Mouse (Mus musculus) adrenal gland, adult (tissue): Measurements from ENCODE around the gene Sema4f.
A peak's percentile ranks its signal among the peaks of the same experiment; 100 is the strongest.

Source experiments
- DNase-seq, 2 experiments: peaks; one replicate each; pipeline ENCODE4 v3.0.0; 2022 to 2023; ENCODE audit warnings: low spot score in 1 of 2; ENCODE audit not compliant: inconsistent age in 2 of 2

Sema4f gene

DNA sequence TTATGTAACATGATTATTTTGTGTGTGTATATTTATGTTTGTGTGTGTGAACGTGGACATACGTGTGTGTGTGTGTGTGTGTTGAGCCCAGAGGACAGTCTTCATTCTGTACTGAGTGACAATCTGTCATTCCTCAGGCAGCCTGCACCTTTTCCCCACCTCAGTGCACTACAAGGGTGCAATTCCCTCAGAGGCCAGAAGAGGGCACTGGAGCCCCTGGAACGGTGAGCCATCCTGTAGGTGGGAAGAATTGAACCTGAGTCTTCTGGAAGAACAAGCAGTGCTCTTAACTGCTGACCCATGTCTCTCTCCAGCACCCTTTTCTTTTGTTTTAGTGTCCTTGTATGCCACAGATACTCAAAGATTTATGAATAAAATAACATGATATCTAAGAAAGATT lies 23.7 kb downstream of the Sema4f start:
- DNase-seq: peak; percentile 43 to 82

DNA sequence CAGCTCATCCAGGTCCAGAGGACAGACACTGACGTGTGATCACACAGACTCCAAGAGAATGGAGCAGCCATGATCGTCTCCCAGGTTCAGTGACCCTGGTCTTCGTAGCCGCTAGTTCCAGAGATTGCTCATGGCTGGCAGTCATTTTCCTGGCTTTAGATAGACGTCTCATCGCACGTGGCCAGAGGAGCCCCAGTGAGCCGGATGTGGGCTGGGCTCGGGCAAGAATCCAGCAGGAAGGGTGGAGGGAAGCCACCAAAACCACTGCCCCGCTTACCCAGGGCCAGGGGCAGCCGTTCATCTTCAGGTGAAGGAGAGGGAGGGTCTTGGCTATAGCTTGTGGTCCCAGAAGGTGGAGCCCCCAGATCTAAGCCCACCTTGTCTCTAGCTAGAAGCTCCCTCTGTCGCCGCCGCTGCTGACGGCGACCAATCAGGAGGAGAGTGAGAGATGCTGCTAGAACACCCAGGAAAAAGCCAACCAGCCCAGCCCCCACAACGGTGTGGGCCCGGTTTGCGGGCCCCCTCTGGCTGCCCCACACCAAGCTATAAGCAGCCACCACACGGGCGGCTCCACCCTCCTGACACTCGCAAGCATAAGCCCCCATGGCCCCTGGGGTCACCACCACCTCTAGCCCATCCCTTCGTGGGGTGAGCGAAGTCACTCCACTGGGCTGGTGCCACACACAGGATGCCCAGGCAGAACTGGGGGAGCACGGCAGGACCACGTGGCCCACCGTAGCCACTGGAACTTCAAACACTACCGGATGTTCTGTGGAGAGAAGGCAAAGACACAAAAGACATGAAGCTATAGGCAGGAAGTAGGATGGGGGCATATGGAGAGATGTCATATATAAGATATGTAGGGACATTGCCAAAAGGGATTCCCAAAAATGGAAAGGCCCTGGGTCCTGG lies 26.0 kb downstream of the Sema4f start:
- no peak for DNase-seq

DNA sequence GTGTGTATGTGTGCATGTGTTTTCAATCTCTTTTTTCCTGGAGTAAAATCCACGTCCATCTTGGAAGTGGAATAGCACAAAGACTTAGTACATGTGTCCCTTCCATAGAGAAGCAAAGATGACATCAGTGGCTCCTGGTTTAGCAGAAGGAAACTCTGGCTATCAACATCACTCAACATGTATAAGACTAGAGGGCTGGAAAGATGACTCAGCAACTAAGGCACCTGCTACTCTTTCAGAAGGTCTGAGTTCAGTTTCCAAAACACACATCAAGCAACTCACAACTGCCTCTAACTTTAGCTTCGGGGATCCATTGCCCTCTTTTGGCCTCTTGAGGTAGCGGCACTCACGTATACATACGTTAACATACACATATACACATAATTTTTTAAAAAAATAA lies 28.3 kb downstream of the Sema4f start:
- DNase-seq: no peak

DNA sequence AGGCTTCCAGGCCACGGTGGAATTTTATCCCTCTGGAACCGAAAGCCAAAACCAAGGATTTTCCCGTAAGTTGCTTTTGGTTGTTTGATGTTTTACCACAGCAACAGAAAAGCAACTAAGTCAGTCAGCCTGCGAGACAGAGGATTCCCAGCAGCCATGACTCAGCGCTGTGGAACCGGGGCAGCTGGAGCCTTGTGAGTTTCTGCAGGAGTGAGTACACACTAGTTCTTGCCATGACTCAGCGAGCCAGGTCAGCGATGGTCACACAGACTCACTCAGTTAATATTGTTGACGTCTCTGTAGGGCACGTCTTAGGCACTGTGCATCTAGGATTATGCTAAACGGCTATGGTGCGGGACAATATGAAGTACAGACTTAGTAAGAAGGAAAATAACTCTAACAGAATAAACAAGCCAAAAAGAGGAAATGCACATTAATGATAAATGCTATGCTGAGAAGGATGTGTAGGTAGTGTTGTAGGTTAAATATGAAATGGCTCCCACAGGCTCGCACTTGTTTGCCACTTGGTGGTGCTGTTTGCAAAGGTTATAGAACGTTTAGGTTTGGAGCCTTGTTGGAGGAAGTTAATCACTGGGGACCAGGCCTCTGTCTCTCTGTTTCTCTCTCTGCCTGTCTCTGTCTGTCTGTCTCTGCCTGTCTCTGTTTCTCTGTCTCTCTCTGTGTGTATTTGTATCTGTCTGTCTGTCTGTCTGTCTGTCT lies 30.3 kb downstream of the Sema4f start:
- peak; percentile 87 to 90 for DNase-seq

DNA sequence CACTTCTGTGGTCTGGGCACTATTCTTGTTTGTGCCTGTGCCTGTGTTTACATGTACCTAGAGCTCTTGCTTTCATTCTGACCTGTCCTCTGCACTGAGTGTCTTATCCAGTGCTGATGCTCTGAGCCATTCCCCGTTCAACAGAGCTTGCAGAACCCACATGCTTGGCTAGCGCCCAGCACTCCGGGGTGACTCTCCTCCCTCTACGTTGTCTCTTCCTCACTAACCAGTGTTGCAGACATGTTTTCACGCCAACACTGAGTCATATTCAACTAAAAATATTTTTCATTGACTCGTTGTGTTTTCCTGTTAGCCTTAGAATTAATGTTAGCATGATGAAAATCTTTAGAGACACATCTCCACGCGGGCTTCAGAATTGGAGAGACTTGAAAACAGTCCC lies 31.5 kb downstream of the Sema4f start:
- DNase-seq: no peak

DNA sequence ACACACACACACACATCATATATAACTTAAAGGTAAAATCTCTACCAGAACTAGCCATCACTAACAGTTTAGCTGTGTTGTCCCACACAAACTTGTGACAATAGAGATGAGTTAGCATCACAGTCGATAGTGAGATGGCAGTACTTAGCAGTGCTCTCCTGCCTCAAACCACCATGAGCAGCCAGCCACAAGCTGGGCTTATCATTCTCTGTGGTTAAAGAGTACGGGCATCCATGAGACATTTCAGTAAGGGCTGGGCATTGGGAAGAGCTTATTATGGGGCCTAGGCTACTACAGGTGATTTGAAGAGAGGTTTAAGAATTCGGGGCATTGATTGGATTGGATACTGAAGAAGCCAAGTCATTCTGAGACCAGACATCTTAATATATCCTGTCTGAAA lies 32.6 kb downstream of the Sema4f start:
- DNase-seq: no peak

DNA sequence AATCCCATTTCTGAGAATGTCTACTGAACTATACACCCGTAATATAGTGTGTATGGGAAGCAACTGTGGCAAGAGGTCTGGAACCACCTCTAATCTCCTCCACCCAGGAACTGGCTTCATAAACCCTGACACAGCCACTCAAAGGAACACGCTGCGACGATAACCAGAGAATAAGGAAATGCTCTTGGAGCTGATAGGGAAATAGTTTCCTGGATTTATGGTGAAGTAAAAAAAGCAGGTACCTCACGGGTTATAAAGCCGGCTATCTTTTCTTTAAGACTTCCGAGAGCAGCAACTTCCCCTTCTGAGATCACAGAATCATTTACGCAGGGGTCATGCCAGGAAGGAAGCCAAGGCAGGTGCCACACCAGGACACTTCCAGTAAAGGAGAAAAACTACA lies 37.0 kb downstream of the Sema4f start:
- no peak for DNase-seq

DNA sequence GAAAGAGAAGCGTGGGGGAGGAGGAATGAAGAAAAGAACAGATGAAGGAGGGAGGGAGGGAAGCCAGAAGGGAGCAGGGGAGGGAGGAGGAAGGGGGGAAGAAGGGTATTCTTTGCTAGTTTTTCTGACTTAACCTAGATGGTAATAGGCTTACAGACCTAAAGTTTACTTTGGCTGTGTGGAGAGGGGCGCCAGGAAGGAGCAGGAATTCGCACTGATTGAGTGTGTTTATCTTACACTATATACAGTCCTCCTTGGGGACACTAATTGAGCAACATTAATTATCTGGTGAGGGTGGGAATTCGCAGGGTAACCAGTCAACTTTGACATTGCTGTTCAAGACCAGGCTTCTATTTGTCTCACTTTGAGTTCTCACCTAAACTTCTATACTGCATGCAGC lies 40.8 kb downstream of the Sema4f start:
- DNase-seq: no peak

DNA sequence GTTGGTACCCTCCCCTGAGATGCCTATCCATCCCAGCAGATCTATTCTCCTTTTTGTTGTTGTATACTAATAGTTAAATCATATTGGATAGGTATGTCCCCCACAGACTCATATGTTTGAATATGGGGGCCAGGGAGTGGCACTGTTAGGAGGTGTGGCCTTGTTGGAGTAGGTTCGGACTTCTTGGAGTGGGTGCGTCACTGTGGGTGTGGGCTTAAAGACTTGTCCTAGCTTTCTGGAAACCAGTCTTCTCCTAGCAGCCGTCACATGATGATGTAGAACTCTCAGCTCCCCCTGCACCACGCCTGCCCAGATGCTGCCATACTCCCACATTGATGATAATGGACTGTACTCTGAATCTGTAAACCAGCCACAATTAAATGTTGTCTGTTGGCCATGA lies 41.3 kb downstream of the Sema4f start:
- no peak for DNase-seq

DNA sequence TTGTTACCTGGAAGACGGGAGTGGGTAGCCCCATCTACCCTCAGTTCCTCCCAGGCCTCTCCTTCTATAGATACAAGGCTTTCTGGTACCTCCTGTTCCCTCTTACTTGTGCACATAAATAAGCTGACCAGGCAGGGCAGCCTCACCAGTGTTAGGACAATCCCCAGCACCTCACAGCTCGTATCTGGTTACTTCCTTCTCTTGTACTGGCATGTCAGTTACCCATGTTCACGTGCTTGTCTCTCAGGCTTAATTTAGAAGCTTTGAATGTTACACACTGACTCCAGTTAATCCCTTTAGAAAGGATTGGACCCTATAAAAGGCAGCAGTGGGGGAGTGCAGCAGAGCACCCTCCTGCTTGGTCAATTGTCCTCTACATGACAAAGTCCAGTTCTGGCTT lies 42.3 kb downstream of the Sema4f start:
- DNase-seq: no peak

DNA sequence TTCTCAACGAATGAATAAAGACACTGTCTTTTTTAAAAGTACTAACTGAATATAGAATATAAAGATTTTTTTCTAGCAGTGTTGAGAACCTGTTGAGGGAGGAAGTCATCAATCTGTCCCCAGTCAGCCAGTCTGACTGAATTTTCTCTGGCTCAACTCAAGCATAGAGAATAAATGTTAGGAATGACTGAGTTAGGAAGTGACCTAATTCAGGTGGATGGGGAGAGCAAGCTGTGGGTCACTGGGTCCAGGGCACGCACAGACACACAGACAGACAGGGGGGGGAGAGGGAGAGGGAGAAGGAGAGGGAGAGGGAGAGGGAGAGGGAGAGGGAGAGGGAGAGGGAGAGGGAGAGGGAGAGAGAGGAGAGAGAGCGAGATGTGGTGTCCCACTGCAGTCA lies 46.2 kb downstream of the Sema4f start:
- no peak for DNase-seq

DNA sequence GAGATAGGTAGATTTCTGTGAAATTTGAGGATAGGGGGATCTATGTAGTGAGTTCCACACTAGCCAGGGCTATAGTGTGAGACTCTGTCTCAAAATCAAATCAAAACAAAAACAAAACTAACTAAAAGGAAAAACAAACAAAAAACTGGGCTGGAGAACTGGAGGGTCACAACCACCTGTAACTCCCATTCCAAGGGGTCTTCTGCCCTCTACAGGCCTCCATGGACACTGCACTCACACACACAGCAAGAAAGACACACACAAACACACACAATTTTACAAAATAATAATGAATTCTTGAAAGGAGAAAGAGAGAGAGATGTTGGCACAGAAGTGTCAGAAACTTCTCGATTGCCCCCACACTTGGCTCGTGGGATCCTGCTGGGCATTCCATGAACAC lies 47.0 kb downstream of the Sema4f start:
- peak in 1 of 2 experiments; percentile 76 for DNase-seq

DNA sequence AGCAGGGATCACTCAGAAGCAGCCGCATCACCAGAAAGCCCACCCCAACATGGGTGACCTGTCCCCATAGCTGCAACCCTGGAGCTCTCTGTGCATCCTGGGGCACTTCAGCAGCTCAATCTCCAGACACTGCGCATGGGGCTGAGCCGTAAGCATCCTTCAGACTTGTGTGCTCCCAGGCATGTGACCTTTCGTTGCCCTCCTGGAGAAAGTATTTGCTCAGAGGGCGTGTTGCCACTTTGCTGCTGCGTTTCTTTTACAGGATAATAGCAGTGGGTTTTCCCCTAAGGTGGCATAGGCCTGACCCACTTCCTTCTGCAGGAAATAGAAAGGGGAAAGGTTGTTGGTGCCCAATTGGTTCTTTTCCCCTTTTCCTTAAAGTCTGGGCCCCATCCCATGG lies 48.1 kb downstream of the Sema4f start:
- no peak for DNase-seq

DNA sequence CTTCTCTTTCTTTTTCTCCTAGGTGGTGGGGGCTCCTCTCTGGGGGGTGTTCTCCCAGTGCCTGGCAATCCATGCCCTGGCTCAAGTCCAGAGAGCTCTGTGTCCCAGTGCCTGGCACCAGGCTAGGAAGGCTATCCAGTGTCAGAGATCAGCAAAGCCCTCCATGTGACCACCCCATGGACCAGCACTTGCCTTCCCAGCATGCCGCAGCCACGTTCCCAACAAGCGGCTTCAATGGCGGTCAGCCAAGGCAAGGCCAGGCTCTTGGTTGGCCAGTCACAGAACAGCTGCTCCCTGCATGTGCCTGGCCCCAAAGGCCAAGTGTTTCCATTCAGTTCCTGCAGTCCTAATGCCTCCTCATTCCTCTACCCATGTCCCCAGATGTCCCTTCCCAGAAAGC lies 53.2 kb downstream of the Sema4f start:
- peak in 1 of 2 experiments; percentile 61 for DNase-seq

DNA sequence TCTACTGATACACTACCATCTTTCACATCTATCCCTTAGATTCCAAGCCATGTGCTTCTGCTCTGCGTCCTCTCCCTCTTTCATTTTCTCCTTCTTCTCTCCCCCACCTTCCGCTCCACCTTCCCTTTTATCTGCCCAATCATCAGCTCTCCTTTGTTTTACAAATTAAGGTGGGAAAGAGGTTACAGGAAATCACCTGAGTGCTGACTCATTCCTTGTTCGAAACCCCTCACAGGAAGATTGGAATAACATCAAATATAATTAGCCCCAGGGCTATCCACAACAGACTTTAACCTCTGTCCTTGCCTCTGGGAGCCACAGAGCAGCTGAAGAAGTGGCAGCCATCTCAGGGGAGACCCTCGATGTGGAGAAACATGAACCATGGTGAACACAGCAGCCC lies 53.7 kb downstream of the Sema4f start:
- DNase-seq: no peak

DNA sequence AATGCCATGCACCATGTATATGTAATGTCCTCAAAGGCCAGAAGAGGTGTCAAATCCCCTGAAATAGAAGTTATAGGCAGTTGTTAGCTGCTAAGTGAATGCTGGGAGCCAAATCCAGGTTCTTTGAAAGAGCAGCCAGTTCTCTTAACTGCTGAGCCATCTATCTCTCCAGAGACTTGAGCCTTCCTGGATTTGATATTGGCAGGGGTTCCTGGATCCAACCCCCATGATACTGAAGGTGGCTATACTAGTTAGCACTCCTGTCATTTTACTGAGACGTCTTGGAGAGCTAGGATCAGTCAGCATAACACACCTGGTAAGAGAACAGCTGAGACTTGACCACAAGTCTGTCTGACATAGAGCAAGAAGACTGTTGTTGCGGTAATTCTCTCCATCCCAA lies 54.1 kb downstream of the Sema4f start:
- no peak for DNase-seq

DNA sequence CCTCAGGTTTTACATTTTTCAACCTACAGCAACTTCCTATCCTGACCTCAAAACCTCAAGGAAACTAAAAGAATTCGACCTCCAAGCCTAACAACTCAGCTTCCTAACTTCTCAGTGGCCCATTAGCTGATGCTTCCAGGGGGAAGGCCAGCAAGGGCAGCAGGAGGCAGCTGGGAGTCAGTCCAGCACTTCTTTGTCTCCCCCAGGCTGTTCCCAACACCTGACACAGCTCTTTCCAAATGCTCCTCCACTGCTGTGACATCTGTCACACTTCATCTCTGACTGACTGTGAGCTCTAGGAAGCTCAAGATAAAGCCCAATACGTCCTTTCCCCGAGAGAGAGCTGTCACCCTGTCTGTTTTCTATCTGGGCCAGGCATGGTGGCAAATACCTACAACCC lies 55.0 kb downstream of the Sema4f start:
- DNase-seq: no peak

DNA sequence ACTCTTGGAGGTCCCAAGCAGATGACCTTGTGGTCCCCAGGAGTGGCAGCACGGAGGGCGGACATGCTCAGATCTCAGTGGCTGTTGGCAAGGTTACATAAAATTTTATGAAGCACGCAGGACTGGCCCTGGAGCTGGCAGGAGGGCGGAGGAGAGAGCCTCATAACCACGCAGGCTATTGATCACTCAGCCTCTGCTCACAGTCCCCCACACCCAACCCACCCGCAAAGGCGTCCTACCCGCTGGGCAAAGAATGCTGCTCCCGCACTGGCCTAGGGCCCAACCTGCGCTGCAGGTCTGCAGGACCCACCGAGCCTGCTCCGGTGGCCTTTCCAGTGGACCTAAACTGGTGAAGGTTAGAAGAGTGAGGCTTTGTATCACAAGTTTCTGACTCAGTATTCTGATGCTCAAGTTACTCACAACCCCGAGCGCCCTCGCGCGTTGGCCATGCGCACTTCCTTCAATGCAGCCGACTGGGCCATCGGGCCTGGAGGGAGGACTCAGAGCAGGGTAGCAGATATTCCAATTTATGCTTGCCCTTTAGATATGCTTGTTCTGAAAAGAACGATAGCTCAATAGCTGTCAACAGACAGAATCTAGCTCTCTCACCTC lies 58.0 kb downstream of the Sema4f start:
- DNase-seq: peak; percentile 83 to 92

DNA sequence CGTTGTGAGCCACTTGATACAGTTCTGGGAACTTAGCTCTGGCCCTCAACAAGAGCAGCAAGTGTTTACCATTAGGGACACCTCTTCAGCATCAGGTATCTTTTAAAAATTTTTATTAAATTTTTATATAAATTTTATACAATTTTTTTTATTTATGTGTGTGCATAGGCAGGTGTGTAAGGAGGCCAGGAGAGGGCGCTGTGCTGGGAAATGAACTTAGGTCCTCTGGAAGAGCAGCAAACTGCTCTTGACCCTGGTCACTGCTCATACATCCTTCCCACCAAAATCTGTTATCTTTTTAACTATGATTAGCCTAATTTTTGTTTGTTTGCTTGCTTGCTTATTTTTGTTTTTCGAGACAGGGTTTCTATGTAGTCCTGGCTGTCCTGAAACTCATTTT lies 58.8 kb downstream of the Sema4f start:
- DNase-seq: peak; percentile 32 to 63

DNA sequence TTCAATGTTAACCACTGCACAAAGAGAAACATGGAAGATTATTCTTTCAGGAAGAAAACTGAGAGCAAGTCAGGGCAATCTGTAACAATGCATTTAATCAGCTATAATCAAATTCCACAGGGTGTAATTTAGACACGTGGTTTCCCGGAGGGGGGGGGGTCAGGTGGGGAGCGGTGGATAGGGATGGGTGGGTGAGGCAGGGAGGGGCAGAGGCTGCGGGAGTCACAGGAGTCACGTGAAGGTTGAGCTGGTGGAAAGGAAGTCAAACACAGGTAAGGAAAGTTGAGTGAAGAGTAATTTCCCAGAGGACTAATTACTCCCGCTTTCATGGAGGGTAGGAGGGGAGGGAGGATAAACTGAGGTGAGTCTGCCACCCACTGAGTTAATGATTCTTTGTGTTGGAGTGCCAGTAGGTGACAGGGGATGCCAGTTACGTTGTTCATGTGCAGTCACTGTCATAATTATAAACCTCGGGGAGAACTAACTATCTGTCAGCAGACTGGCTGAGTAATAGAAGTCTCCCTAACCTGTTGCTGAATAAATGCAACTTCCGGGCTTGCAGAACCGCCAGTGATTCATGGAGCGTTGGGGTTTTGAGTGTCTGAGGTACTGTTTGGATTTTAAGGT lies 60.0 kb downstream of the Sema4f start:
- DNase-seq: no peak

DNA sequence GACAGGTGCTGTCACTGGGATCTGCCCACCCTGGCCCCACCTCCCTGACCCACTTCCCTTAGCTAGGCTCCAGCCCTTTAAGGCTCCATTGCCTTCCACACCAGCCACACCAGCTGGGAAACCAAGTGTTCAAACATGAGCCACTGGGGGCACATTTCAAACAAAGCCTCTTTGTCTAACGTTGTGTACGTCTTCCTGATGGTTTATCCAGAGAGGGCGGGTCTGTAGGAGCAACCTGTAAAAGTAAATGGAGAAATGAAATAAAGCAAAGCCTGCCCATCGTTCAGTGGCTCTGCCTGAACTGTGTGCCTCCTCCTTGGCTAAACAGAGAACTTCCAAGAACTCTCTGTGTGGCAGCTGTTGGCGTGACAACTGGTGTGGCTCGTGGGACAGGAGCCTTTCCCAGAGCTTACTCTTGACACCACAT lies 64.0 kb downstream of the Sema4f start:
- DNase-seq: no peak

DNA sequence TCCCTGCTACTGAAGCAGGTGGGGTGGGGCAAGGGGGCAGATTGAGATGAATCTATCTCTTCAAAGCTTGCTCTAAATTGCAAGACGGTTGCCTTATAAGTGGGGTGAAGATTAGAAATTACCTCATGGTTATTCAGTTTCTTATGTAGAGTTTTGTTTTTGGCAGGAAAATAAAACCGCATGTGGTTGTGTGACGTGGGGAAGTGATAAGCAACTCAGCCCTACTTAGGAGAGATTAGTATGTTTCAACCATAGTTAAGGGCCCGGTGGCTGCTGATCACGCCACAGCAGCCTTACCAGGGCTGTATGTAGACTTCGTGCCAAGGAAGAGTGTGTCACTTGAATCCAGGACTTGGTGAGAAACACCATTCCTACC lies 67.2 kb downstream of the Sema4f start:
- DNase-seq: no peak
